Mouse (Mus musculus): ENCODE results near the gene Wnt2.

DNA sequence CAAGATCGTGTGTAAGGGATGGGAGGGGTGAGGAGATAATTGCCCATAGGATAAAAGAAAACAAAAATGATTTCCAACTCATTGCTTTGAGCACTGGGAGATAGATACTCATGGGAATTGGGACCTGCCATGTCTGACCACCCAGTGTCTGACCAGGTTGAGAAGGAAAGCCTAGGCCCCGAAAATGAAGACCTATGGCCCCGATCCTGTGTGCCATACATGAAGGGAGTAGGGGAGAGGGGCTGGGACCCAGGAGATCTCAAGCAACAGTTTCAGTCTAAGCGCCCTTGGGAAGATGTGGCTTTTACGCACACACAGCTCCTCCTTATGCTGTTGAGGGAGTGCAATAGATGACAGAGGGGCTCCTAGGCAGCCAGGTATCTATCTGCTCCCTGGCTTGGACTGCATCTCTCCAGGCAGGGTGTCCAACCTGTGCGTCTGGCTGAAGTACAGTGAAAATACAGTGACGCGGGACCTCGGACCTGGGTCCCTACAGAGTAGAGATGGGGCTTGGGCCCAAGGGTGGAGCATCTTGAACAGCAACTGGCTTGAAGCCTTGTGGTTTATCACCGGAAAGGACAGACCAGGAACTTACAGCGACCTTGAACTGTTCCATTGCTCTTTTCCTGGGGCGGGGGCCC is 603 bp upstream of the Wnt2 start:
- no peak for TF ChIP-seq CTCF (IDR thresholded peaks at IDR 0.05; ENCODE audit: low read depth, low read length)
- no peak for TF ChIP-seq POLR2A (IDR thresholded peaks at IDR 0.05; ENCODE audit: borderline replicate concordance, low read depth, low read length)

Data from bone marrow macrophage, adult 2 months (primary cell).